Mouse (Mus musculus): ENCODE results near the gene Cpped1. TPM values are rescaled to one million over a fixed set of nuclear protein-coding genes. Genes with fewer than 3 reads are reported as not detected.

Gene Cpped1
- 13.2 and 14.9 TPM in 2 replicates for polyA plus RNA-seq (2015; fragmentation: Nextera tagmentation; extraction: Ambion mirVana)

DNA sequence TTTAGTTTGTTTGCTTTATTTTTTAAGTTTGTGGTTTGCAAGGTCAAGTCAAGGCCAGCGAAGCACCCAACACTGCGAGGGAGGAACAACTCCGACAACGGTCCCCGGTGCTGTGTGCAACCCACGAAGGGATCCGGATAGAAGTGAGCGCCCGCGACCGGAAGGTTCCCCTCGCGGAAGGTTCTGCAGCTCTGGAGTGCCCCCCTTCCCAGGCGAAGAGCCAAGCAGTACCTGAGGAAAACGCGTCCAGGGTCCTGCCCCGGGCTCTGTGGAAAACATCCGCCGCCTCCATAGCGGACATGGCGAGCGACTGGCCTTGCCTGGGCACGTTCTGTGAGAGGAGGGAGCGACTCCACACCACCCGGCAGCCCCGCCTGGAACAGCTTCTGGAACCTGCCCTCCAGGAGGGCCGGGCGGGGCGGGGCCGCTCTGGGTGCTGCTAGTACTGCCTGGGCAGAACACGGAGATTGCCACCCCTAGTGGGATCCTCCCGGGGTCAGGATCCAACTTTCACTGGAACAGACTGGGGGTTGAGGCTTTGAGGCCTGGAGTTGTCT is at the start of gene Cpped1:
TSS of gene Cpped1 (minus strand) at position 411 of the 557 bp plus-strand sequence.
- H3K4me2 ChIP-seq (ENCODE audit: low read length): peak within 1 kb of the TSS; percentile 72
- H3K9ac ChIP-seq (replicated peaks; ENCODE audit: low read depth, low read length): peak within 1 kb of the TSS; percentile 65
- ATAC-seq: peak; percentile 96
- peaks cover 11% of the 10 kb centered on the region for H3K4me1 ChIP-seq (replicated peaks; ENCODE audit: control insufficient read depth, insufficient read depth, low read length)
- under 1% methylated on average over 32 of the region's 32 CpGs for WGBS
- H3K36me3 ChIP-seq (ENCODE audit: control insufficient read depth, insufficient read depth): no peaks in the 10 kb centered on the region
- peak within 1 kb of the TSS; percentile 80 for H3K27ac ChIP-seq (ENCODE audit: low read length)
- no peaks in the 10 kb centered on the region for H3K27me3 ChIP-seq (replicated peaks; ENCODE audit: control insufficient read depth, insufficient read depth, low read length)
- peak within 1 kb of the TSS; percentile 50 for H3K4me3 ChIP-seq (replicated peaks; ENCODE audit: low read length)
- no peaks in the 10 kb centered on the region for H3K9me3 ChIP-seq (ENCODE audit: control insufficient read depth, low read length)

DNA sequence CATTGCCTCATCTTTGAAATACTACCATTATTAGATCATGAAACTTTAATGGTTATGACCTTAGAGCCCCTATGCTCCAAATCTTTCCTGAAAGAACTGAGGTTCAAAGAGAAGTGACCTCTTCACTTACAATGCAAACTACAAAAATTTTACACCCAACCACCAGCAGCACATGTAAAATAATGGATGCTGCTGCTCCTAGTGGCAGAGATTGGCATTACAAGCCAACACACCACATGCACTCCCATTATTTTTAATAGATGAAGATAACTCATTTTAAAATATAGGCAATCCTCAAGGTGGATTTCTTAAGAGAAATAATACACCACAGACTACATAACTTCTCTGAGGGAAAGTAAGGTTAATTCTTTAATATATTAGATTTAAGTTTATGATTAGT is 31.2 kb upstream of the Cpped1 start:
- H3K9ac ChIP-seq (replicated peaks; ENCODE audit: low read depth, low read length): no peak overlapping the region
- H3K27ac ChIP-seq (ENCODE audit: low read length): no peak overlapping the region
- H3K9me3 ChIP-seq (ENCODE audit: control insufficient read depth, low read length): no peaks in the 10 kb centered on the region
- no peaks in the 10 kb centered on the region for H3K27me3 ChIP-seq (replicated peaks; ENCODE audit: control insufficient read depth, insufficient read depth, low read length)
- H3K4me3 ChIP-seq (replicated peaks; ENCODE audit: low read length): no peak overlapping the region
- ATAC-seq: no peak
- H3K36me3 ChIP-seq (ENCODE audit: control insufficient read depth, insufficient read depth): no peaks in the 10 kb centered on the region
- no peaks in the 10 kb centered on the region for H3K4me1 ChIP-seq (replicated peaks; ENCODE audit: control insufficient read depth, insufficient read depth, low read length)
- H3K4me2 ChIP-seq (ENCODE audit: low read length): no peak overlapping the region

DNA sequence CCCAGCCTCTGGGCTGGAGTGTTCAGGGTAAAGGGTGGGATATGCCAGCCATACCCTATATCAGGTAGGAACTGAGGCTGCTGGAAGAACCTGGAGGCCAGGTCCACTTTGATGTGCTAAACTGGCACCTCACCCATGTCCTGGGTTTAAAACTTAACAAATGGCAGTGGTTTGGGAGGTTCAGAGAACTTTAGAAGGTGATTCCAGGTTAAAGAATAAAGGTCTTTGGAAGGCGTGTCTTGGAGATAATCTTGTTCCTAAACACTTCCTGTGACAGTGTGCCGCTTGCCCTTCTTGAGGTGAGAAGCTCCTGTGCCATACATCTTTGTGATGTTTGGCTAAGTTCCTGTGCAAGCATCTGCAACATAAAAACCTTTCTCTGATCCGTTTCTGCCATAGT is 1.6 kb upstream of the Cpped1 start:
- WGBS: 82% methylated on average over 3 of the region's 3 CpGs
- Histone ChIP-seq H3K27ac (ENCODE audit: low read length) (no peak overlapping the region), H3K4me1 (replicated peaks; ENCODE audit: control insufficient read depth, insufficient read depth, low read length) (peaks cover 11% of the 10 kb centered on the region), H3K27me3 (replicated peaks; ENCODE audit: control insufficient read depth, insufficient read depth, low read length) (no peaks in the 10 kb centered on the region), H3K9me3 (ENCODE audit: control insufficient read depth, low read length) (no peaks in the 10 kb centered on the region), H3K4me3 (replicated peaks; ENCODE audit: low read length) (no peak overlapping the region), H3K36me3 (ENCODE audit: control insufficient read depth, insufficient read depth) (no peaks in the 10 kb centered on the region), H3K9ac (replicated peaks; ENCODE audit: low read depth, low read length) (no peak overlapping the region), H3K4me2 (ENCODE audit: low read length) (no peak overlapping the region)
- no peak for ATAC-seq

DNA sequence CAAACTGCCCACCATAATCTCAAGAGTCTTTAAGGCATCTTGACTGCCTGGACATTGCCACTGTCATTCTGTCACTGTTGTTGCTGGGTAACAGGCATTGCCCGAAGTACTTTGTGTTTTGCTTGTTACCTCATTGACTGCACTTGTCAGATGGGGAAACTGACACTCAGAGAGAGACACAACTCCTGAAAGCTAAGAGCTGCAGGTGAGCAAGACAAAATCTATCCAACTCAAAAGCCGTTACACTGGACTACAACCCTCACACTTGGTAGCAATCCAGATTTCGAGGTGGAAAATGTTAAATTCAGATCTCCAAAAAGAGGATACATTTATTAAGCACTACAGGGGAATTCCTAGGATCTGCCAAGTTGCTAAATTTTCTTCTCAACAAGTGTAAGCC is 572 bp upstream of the Cpped1 start:
- H3K4me2 ChIP-seq (ENCODE audit: low read length): no peak overlapping the region; the same call in 1 of the 2 replicates

DNA sequence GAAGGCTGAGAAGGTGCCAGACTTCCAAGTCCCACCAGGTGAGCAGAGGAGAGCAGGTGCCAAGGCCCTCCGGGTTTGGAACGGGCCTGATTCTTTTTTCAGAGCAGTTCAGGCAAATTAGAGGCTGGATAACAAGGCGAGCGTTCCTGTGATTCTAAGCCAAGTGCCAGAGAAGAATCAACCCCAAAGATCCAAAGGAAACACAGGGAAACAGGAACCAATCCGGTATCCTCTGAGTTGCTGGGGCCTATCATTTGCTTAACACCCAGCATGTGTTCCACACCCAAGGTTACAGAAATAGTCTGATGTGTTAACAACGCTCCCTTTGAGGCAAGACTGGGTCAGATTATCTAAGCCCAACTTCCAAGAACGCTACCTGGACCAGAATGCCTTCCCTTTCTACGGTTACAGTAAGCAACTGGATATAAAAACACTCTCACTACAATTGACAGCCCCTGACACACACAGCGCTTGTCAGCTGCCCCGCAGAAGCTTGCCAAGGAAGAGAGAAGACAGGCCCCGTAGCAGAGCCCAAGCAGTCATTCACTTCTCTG is 707 bp downstream of the Cpped1 start:
- peak; percentile 73 for ATAC-seq
- WGBS: 14% methylated on average over 11 of the region's 11 CpGs
- peak overlapping the region; percentile 72 for H3K4me2 ChIP-seq (ENCODE audit: low read length)
- peak overlapping the region; percentile 80 for H3K27ac ChIP-seq (ENCODE audit: low read length)
- H3K4me1 ChIP-seq (replicated peaks; ENCODE audit: control insufficient read depth, insufficient read depth, low read length): peaks cover 11% of the 10 kb centered on the region
- peak overlapping the region; percentile 50 for H3K4me3 ChIP-seq (replicated peaks; ENCODE audit: low read length)
- no peaks in the 10 kb centered on the region for H3K9me3 ChIP-seq (ENCODE audit: control insufficient read depth, low read length)
- peak overlapping the region; percentile 65 for H3K9ac ChIP-seq (replicated peaks; ENCODE audit: low read depth, low read length)
- no peaks in the 10 kb centered on the region for H3K27me3 ChIP-seq (replicated peaks; ENCODE audit: control insufficient read depth, insufficient read depth, low read length)
- no peaks in the 10 kb centered on the region for H3K36me3 ChIP-seq (ENCODE audit: control insufficient read depth, insufficient read depth)

More for the DNA sequence above, 572 bp upstream of the Cpped1 start:
- H3K27me3 ChIP-seq (replicated peaks; ENCODE audit: control insufficient read depth, insufficient read depth, low read length): no peaks in the 10 kb centered on the region
- H3K27ac ChIP-seq (ENCODE audit: low read length): no peak overlapping the region
- H3K4me3 ChIP-seq (replicated peaks; ENCODE audit: low read length): no peak overlapping the region
- peaks cover 11% of the 10 kb centered on the region for H3K4me1 ChIP-seq (replicated peaks; ENCODE audit: control insufficient read depth, insufficient read depth, low read length)
- 77% methylated on average over 3 of the region's 3 CpGs for WGBS
- no peak for ATAC-seq
- no peaks in the 10 kb centered on the region for H3K9me3 ChIP-seq (ENCODE audit: control insufficient read depth, low read length)
- no peak overlapping the region for H3K9ac ChIP-seq (replicated peaks; ENCODE audit: low read depth, low read length)
- no peaks in the 10 kb centered on the region for H3K36me3 ChIP-seq (ENCODE audit: control insufficient read depth, insufficient read depth)

DNA sequence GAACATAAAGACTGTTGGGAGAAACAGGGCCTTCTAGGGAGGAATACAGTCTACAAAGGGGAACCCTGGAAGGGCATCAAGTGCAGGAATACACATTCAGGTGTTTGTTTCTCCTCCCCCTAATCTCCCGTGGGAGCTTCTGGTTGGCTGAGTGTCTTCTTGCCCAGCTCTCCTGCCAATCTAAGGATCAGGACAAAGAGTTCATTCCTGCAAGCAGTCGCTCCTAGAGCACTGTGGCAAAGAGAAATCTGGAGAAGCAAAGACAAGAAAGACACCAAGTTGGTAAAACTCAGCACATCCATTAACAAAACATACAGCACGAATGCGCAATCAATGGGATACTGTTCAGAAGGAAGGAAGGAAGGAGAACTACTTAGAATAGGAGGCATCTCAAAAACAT is 1.4 kb downstream of the Cpped1 start:
- Histone ChIP-seq H3K9ac (replicated peaks; ENCODE audit: low read depth, low read length) (no peak overlapping the region), H3K4me3 (replicated peaks; ENCODE audit: low read length) (no peak overlapping the region), H3K27me3 (replicated peaks; ENCODE audit: control insufficient read depth, insufficient read depth, low read length) (no peaks in the 10 kb centered on the region), H3K4me1 (replicated peaks; ENCODE audit: control insufficient read depth, insufficient read depth, low read length) (peaks cover 11% of the 10 kb centered on the region), H3K36me3 (ENCODE audit: control insufficient read depth, insufficient read depth) (no peaks in the 10 kb centered on the region), H3K9me3 (ENCODE audit: control insufficient read depth, low read length) (no peaks in the 10 kb centered on the region), H3K4me2 (ENCODE audit: low read length) (peak overlapping the region; percentile 72; the same call in 1 of the 2 replicates), H3K27ac (ENCODE audit: low read length) (no peak overlapping the region)
- ATAC-seq: no peak
- 82% methylated on average over 4 of the region's 4 CpGs for WGBS

DNA sequence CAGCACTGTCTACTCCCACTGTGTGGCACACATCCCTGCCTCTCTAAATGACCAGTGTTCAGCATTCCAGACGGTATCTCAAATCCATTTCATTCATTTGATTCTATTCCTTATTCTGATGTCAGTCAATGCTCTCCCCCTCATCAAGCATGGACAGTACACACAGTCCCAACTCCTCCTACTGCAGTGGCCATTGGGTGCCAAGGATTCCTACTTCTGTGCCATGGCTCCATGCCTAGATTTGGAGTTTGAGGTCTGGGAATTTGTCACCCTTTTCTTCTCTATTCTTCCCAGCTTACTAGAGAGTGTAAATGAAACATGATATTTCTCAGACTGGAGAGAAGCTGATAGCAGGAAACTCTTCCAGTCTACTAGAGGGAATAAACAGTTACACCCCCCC is 2.3 kb downstream of the Cpped1 start:
- no peak overlapping the region for H3K9ac ChIP-seq (replicated peaks; ENCODE audit: low read depth, low read length)

DNA sequence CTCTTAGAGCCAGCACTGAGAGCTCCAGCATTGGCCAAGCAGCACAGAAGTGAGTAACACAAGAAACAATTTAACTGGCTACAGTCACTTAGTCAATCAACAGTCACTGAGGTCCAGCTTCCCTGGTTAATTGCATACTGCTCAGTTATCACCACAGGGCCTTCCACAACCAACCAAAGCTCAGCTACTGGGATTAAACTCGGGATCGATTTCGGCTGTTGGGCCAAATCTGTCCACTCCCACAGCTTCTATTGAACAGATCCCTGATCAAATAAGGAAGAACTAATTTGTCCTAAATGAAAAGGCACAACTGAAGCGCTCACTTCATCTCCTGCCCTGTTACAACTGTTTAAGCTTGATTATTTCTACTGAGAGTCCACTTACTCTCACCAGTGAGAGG is 4.0 kb downstream of the Cpped1 start:
- WGBS: 77% methylated on average over 4 of the region's 4 CpGs
- Histone ChIP-seq H3K27ac (ENCODE audit: low read length) (no peak overlapping the region), H3K27me3 (replicated peaks; ENCODE audit: control insufficient read depth, insufficient read depth, low read length) (no peaks in the 10 kb centered on the region), H3K9ac (replicated peaks; ENCODE audit: low read depth, low read length) (no peak overlapping the region), H3K4me1 (replicated peaks; ENCODE audit: control insufficient read depth, insufficient read depth, low read length) (peaks cover 11% of the 10 kb centered on the region), H3K4me3 (replicated peaks; ENCODE audit: low read length) (no peak overlapping the region), H3K9me3 (ENCODE audit: control insufficient read depth, low read length) (no peaks in the 10 kb centered on the region), H3K4me2 (ENCODE audit: low read length) (no peak overlapping the region), H3K36me3 (ENCODE audit: control insufficient read depth, insufficient read depth) (no peaks in the 10 kb centered on the region)
- ATAC-seq: no peak

More for the DNA sequence above, 2.3 kb downstream of the Cpped1 start:
- 63% methylated on average over 1 of the region's 1 CpGs for WGBS
- Histone ChIP-seq H3K9me3 (ENCODE audit: control insufficient read depth, low read length) (no peaks in the 10 kb centered on the region), H3K4me2 (ENCODE audit: low read length) (no peak overlapping the region), H3K36me3 (ENCODE audit: control insufficient read depth, insufficient read depth) (no peaks in the 10 kb centered on the region), H3K4me3 (replicated peaks; ENCODE audit: low read length) (no peak overlapping the region), H3K4me1 (replicated peaks; ENCODE audit: control insufficient read depth, insufficient read depth, low read length) (peaks cover 11% of the 10 kb centered on the region), H3K27ac (ENCODE audit: low read length) (no peak overlapping the region), H3K27me3 (replicated peaks; ENCODE audit: control insufficient read depth, insufficient read depth, low read length) (no peaks in the 10 kb centered on the region)
- ATAC-seq: no peak

DNA sequence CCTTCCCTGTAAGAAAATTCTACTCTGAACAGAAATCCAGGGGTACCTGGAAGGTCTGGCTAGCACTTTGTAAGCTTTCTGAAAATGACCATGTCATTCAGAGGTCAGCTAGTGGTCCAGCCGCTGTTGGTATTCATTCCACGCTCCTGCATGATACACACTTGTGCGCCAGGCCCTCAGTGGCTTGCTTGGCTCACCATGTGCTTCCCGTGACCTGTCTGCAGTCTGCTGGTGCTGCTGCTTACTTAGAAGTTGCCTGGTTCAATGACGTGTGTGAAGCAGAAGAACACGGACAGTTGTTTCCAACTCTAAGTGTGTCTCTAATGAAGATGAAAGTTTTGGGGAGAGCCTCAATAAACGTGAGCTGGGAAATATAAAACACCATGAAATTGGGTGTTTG is 7.2 kb downstream of the Cpped1 start:
- Histone ChIP-seq H3K27ac (ENCODE audit: low read length) (no peak overlapping the region), H3K4me3 (replicated peaks; ENCODE audit: low read length) (no peak overlapping the region), H3K4me1 (replicated peaks; ENCODE audit: control insufficient read depth, insufficient read depth, low read length) (no peaks in the 10 kb centered on the region), H3K9me3 (ENCODE audit: control insufficient read depth, low read length) (no peaks in the 10 kb centered on the region), H3K27me3 (replicated peaks; ENCODE audit: control insufficient read depth, insufficient read depth, low read length) (no peaks in the 10 kb centered on the region), H3K36me3 (ENCODE audit: control insufficient read depth, insufficient read depth) (no peaks in the 10 kb centered on the region), H3K9ac (replicated peaks; ENCODE audit: low read depth, low read length) (no peak overlapping the region), H3K4me2 (ENCODE audit: low read length) (no peak overlapping the region)
- ATAC-seq: no peak
- 91% methylated on average over 7 of the region's 7 CpGs for WGBS

Data from forebrain, embryonic 16.5 days (tissue).